Mouse (Mus musculus) gastrocnemius, postnatal 36 days (tissue): ENCODE data around the gene Pigz. TPM values are rescaled to one million over a fixed set of nuclear protein-coding genes. Genes with fewer than 3 reads are reported as not detected.

Source experiments
- DNase-seq, 2 experiments: peaks; one replicate each; pipeline ENCODE4 v3.0.0; 2022
- intact Hi-C: fragments of 180-260 bp; cut with DNase I; formaldehyde crosslinking; loops from one replicate; pipeline ENCODE4 v1.15.1; 2025
- microRNA-seq, 2 experiments: library from miRNA; unstranded; fragments of <30 nt; microRNA quantifications; one replicate each; pipeline ENCODE4 v1.2.0; 2021
- total RNA-seq, 2 experiments: library from RNA; stranded (reverse); gene quantifications; 2 replicates each; pipeline ENCODE4 v1.2.3; 2021

Gene Pigz
- total RNA-seq, 2 experiments from 2014 or later, result 0.37 to 0.94 TPM

- DNase-seq, result no peak
- intact Hi-C loops, result no loop called here
Observed at GRCm38 (mm10) chr16:31992039-31992438, 58.4 kb downstream of the Pigz start.

- intact Hi-C loops, result no loop called here
- DNase-seq, result no peak
Observed at GRCm38 (mm10) chr16:31993195-31993594, 59.5 kb downstream of the Pigz start.

GRCm38 (mm10) chr16:31993946-31994345 lies 60.3 kb downstream of the Pigz start:
- intact Hi-C loops, result no loop called here
- no peak for DNase-seq

Small RNA genes lying within 50 kb of the gene (microRNA-seq; reads per million reads assigned to microRNA genes)
- gene Gm26269, result 0 reads per million in 2 experiments

Other genes with a start within 250 kb of the Pigz start
- gene Meltf, start 55.0 kb upstream of the Pigz start, total RNA-seq, result not detected
- 10 to 100 TPM; 50.3 to 55.0 TPM for gene 0610012G03Rik, start 14.6 kb downstream of the Pigz start, total RNA-seq
- gene Ncbp2, start 14.7 kb downstream of the Pigz start, total RNA-seq, result 10 to 100 TPM; 11.3 to 11.9 TPM
- 1 to 10 TPM; 9.2 to 9.4 TPM for gene Senp5, start 69.4 kb downstream of the Pigz start, total RNA-seq
- gene Pak2, start 145.5 kb downstream of the Pigz start, total RNA-seq, result 10 to 100 TPM; 12.0 to 13.0 TPM
- 10 to 100 TPM in 1 of 2 experiments, 1 to 10 TPM in 1; 8.8 to 11.6 TPM for gene Pigx, start 165.9 kb downstream of the Pigz start, total RNA-seq
- gene Cep19, start 165.9 kb downstream of the Pigz start, total RNA-seq, result 1 to 10 TPM; 7.8 to 9.4 TPM
- gene Nrros, start 231.7 kb downstream of the Pigz start, total RNA-seq, result 1 to 10 TPM; 2.0 to 2.1 TPM
- not detected for gene Bex6, start 246.0 kb downstream of the Pigz start, total RNA-seq